Mouse (Mus musculus) cerebellum, adult 8-10 months (tissue): ENCODE data around the gene Opcml.

ENCODE experiments used
- DNase-seq: peaks from one replicate; pipeline ENCODE4 v3.0.0; 2022

Gene Opcml

DNA sequence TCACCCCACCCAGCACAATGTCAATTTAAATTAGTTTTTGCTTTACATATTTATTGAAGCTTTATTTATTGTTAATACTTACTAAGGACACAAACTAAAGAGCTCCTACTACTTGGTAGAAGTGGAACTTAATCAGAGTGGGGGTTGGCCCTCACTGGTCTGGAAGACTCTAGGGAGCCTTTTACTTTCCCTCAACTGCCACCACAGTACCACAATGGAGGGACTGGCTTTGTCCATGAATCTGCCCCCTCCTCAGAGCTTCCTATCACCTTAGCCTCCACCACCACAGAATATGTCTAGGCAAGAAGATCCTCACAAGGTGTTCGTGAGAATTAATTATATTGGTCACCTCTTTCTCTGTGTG, 465.3 kb downstream of the Opcml start:
- no peak for DNase-seq

DNA sequence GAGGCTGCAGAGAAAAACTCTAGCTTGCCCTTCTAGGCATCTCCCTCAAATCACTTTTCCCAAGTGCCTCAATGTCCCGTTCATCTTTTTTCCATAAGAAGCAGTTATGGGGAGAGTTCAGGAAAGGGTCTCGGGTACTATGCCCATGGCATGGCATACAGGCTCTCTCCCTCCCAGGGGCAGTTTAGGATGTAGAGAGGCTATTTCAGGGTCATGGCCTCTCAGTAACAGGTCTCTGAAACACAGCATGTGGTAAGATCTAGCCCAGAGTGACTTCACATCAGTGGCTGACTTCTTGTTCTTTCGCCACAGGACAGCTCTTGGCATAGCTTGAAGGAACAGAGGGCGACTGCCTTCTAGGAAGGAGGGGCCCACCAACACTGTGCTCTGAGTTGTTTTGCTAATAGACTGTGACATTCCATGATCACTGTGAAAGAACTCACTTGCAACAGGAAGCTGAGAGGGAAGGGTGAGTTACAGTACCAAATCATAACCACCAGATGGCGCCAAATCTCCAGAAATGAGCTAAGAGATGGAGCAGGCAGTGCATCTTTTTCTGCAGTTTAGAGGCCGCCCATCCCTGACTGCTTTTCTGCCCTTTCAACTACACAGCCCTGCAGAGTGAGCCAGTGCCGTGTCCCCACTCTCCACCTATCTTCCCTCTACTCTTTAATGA, 470.6 kb downstream of the Opcml start:
- peak; percentile 85 for DNase-seq

DNA sequence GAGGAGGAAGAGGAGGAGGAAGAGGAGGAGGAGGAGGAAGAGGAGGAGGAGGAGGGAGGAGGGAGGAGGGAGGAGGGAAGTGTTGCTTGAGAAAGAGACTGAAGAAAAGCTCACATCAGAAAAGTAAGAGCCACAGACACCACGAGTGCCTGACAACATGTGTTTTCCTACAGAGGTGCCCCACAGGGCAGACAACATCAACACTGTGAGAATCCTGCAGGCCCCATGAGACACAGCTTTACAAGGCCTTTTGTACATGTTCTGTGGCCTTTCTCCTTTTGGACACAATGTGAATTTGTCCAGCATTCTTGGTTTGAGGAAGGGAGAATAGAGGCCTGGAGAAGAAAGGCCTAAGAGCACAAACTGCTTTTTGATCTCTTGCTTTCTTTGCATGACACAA, 471.4 kb downstream of the Opcml start:
- peak; percentile 10 for DNase-seq

DNA sequence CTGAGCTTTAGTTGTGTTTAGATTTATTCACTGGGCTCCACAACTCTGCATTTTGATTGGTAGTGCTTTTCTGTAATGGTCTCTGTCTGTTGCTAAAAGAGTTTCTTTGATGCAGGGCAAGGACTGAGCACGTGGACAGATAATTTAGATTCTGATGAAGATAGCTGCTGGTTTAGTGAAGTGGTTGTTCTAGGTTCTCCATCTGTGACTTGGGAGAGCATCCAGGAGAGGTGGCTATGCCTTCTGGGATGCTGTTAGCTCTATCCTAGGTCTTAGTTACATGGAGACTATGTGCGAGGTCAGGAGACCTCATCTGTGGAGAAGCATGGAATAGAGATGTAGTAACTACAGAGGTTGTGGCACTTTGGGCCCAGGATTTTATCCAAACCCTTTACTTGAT, 472.3 kb downstream of the Opcml start:
- DNase-seq = peak; percentile 7

DNA sequence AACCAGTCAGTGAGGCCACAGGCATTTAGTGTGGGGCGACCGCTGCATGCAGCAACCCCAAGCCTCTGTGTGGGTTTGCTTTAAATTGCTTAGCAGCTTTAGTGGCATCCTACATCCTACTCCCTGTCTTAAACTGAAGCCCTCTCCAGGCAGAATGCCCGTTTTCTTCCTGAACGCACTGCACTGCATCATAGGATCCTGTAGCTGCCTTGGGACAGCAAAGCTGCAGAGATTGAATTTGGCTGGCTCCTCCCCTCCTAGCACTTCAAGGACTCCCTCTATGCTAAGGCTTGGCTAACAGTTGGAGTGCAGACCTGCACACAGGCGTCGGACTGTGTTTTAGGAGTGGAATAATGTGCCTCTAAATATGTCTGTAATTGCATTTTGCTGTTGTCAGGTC, 474.2 kb downstream of the Opcml start:
- no peak for DNase-seq

DNA sequence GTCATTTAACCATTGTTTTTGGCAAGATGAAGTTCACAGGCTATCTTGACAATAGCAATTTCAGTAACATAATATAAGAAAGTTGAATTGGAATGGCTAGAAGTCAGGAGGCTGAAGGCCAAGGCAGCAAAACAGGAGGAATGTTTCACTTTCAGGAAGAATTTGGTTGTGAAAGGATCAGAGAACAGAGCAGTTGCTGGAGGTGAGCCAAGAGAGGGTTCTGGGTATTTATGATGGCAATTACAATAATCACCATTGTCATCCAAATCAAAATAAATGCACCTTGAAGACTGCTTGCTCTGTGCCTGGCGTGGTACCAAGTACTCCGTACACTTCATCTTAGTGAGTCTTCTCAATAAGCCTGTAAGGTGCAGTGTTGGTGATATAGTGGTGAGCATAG, 483.2 kb downstream of the Opcml start:
- no peak for DNase-seq

DNA sequence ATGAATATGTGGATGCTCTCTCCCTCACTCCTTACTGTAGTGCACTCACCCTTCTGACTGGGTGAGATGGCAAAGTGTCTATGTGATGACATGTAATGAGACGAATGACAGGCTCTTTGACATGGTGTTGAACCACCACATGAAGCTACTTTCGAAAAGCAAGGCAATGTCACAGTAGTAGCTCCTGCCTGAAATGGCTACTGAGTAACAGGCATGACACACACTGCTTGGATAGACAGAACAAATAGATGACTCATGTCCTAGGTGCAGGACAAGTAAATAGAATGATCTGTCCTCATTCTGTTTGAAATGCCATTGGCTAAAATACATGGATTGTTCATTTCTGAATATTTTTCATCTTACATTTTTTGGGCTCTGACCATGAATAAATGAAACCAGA, 488.0 kb downstream of the Opcml start:
- DNase-seq = no peak

DNA sequence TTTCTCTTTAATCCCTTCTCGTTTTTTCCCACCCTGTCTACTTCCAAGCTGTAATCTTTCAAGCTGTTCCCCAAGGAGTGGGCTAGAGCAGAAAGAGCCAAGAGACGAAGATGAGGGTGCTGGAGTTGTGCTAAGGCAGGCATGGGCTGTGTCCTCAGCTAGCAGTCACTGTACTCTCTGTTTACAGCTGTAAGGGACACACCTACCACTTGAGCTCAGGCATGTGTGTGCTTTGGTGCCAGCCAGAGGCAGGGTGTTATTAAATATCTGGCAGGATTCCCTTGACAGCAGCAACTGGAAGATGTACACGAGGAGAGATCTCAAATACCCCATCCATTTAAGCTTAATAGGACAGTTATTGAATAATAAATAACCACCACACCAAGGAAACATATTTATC, 490.4 kb downstream of the Opcml start:
- no peak for DNase-seq

DNA sequence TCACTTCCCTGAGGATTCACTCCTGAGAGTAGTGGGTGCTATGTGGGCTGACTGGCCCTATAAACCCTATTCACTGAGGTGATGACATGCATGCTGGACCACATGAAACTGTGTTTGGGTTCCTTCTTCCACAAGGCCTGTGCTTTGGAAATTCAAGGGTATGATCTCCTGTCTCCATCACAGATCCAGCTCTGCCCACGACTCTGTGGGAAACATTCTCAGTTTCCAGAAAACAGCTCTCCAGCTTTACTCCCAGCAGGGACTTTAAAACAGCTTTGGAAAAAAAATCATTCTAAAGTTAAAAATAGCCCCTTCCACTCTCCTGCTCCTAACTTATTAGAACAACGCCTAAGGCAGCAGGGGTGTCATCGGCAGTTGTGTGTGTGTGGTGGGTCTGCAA, 491.0 kb downstream of the Opcml start:
- no peak for DNase-seq

DNA sequence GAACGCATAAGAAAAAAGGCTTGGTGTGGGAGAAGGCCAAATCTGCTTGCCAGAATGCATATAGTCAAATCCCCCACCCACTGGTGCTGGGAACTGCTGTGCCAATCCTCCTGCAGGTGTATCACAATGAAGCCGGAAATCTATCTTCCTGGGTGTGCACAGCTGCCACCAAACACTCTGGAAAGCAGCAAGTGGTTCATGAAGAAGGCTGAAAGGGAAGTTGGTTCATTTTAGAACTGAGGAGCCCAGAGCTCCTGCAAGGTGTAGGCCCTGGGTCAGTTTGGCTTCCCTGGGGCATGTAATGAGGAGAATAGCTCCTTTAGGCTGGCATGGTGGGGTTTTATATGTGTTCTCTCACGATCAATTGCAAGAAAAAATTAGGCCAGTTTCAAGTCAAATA, 494.4 kb downstream of the Opcml start:
- DNase-seq = no peak

DNA sequence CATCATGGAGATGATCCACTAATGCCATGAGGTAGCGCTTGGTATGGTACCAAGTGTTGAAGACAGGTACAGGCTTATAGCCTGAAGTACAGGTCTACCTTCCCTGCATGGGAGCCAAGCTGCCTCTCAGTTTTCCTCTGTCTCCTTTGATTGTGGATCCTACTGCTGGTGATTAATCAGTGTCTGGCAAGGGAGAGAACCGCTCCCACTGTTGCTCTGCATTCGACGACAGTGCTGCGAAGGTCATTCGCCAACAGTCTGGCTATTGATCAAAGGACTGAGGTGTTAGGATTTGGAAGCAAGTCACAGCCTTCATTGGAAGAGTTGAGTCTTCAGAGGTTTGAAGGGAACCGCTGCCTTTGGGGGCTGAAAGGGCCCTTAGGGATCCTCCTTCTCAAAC, 495.8 kb downstream of the Opcml start:
- no peak for DNase-seq

DNA sequence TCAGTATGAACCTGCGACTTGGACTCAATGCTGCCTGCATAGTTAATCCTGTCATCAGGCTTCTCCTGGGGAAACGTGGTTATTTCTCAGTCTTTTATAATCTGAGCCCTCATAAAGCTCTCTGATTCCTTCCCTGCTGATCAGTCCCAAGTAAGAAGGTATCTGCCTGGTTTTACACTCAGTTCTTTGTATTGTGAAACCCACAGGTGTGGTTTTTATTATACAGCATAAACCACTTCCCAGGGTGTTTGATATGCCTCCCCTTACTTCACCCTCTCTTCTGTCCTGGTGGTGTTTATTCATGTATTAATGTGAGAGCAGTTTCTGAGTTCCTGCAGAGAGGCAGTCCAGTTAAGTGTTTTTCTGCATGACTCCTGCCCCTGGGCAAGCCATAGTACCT, 496.9 kb downstream of the Opcml start:
- no peak for DNase-seq

DNA sequence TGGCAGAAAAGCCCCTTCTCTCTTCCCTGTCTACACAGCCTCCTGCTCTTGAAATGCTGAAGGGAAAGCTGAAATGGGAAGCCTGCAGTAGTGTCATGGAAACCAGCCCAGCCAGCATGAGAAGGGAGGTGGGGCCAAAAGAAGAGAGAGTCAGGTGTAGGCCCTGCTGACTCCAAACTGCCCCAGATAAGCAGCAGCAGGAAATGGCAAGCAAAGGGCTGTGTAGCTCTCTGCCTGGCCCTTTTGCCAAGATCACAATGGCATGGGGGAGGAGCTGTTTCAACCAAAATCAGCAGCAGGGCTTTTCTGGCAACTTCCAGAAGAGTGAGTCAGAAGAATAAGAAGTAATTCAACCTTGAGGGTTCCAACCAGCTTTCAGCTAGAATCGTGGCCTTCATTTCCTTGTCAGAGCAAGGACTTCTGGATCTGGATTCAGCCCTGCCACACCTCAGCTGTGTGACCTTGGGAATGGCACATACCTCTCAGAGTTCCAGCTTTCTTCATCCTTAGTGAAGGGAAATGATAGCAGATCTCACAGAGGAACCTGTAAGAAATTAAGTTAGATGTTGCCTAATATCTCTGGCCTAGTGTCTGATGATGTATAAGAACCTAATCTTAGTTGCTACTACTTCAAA, 499.2 kb downstream of the Opcml start:
- DNase-seq = peak; percentile 36

DNA sequence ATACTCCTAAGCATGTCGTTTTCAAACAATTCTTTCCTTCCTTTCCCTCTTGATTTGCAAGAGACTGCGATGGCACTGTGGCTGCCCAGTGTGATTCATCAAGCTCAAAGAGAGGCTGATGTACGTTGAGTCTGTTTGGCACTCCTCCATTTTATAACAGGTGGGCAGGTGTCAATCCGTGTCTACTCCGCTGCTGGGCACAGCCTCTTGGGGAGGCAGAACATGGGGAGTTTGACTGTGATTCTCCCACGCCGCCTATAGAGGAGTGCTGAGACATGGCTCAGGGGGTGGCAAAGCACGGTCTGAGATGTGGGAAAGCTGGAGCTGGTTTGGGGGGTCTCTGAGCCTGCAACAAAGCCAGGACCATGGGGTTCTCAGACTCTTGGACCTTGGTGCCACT, 513.1 kb downstream of the Opcml start:
- no peak for DNase-seq

DNA sequence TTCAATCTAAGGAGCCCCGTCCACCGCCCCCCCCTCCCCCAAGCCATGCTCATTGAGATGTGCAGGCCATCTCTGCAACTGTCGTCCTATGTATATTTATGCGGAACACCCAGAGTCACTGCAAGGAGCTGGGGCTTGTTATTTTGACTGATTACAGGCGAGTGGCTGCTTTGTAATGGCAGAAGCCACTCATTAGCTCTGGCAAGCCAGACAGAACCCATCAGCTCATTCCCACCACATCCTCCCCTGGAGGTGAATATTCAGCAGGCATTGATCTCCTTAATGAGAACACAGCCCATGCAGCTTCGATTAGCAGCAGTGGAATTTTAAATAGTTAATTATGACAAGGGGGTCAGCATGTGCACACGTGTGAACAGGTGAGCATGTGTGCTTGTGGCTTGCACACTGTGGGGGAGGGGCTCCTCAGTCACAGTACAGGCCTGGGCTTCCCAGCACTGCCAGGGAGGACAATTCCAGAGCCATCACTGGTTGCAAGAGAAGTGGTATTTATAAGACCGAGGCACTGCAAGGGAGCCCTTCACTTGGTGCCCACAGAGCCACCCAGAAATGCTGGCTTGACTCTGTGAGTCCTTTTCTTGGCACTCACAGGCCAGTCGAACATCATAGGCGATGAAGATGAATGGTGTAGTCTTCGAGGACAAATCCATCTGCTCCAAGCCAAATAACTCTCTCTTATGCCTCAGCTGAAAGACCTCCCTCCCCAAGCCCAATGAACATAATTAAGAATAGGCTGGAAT, 516.0 kb downstream of the Opcml start:
- no peak for DNase-seq

DNA sequence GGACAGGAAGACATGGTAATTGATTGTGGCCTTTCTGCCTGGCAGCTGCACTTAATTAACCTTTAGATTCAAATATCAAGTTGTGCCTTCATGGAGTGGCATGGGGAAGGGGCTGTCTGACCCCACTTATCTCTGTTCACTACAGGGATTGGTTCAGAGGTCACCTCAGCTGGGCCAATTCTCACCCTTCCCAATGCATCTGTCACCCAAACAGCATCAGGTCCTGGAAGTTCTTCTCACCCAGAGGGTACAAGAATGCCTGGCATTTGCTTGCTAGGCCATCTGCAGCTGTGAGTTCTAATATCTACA, 516.5 kb downstream of the Opcml start:
- DNase-seq = no peak

DNA sequence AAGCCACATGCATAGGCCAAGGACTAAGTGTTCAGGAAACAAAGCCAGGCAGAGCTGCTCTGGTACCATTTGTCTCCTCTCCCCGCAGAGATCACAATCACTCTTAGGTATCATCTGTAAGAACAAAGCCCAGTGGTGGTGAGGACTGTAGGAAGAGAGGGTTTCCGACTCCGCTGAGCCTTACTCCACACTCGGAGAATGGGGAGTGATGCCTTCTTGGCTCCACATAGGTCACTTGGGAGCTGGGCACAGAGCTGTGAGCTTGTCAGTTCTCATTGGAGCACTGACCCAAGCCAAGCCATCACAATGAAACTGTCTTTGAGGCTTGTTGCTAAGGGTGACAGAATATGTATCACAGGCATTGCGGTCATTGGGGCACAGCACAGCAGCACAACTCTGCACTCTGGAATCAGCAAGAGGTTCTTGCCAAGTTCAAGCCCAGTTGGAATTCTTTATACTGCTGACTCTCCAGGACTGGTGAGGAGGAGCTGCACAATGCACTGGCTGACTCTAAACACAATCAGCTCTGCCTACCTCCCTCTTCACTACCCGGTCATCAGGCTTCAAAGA, 517.0 kb downstream of the Opcml start:
- DNase-seq = no peak

DNA sequence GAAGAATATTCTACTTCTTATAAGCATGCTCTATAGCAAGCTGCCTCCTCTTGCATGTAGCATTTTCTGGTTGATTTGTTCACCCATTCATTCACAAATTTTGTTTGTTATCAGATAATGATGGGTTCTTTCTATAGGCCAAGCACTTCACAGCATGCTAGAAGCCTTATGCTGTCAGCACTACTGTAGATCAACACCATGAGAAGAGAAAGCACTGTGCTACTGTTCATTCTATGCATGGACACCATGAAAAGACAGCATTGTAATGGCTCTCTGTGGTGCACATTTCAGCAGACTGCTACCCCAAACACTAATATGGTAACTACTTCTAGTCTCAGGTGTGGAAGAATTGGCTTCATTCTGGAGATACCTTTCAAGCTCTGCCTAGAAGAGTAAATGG, 527.3 kb downstream of the Opcml start:
- no peak for DNase-seq

DNA sequence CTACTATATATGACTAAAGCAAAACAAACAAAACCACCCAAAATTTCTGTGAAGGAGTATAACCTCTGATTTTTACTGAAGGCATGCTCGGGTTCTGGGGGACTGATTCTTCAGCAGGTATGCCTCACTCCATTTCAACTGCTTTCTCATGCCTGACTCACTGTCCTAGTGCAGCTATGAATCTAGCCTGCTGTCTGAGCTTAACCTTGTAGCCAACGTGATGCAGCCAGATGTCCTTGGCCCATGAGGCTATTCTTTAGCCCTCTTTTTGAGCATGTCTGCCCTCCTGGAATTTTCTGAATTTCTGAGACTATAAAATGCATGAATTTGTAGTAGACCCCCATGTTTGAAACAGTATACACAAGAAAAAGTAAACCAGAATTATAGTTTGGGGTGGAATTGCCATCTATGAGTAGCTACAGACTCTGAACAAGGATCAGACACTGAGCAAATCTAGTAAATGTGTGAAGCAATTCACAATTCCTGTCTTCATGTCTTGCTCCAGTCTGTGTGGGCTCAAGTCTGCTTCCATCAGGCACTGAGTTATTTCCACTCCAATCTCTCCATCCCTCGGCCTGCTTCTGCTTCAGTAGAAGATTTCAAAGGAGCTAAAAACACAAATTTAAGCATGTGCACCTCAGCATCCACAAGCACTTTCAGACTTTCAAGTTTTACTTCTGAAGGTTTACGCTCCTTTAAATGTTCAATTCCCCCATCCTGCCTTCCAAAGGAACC, 528.6 kb downstream of the Opcml start:
- DNase-seq = no peak

DNA sequence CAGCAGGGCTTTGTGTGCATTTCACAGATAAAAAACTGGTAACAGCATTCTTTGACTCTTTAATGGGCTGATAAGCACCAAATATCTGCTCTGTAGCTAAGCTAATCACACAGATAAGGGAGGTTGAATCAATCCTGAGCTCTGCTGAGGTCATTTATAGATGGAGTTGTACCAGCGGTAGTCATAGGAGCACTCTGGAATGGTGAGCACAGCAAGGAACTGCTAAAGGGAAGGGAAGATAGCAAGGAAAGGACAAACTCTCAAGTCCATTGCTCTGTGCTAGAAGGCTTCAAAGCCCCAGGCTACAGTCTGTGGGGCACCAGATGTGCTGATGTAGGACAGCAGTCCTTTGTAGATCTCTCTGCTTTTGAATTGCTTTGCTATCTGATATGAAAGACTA, 529.2 kb downstream of the Opcml start:
- DNase-seq = no peak

DNA sequence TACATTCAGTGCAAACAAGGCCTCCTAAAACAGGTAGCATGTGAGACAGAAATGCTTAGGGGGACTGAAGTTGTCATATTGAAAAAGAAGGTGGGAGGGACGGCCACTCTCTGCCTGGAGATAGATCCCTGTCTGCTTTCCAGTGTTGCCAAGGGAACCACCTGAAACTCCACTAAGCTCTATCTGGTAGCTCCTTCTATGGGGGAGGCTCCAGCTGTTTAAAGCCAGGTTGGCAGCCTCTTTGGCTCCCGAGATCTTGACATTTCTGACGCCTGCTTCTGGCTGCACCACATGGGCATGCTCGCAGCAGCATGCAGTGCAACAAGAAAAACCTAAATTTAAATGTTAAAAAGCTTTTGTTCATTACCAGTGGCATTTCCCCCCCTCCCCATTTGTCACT, 537.4 kb downstream of the Opcml start:
- DNase-seq = no peak

DNA sequence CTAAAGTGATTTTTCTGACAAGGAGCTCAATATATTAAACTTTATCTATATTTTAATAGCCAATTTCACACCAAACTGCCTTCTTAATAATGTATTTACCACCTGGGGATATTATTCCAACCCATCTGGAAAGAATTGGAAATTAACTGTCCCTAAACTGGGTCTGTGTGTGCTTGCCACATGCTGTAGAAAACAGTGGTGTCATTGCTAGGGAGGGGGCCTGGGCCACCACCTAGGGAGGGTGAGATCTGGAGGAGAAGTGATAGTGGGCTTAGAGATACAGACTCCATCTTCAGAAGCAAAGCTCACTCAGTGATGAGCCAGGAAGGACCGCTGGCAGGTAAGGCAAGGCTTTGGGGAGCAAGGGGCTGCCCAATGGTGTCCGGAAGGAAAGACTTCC, 537.9 kb downstream of the Opcml start:
- no peak for DNase-seq

DNA sequence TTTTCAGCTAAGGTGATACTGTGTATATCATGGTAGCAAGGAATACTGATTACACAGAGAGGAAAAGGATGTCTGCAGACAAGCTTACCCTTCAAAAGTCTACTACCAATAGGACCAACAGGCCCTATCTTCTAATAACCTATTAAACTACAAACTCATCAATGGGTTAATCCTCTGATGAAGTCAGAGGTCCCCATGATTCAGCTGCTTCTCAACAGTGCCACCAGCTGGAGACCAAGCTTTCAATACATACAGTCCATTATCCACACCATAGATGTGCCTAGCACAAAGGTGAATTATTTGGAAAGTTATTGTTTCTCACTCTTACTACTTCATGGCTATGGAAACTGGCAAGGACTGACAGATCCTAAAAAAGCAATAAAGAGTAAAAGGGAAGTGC, 538.9 kb downstream of the Opcml start:
- DNase-seq = no peak
